Mouse (Mus musculus): ENCODE measurements around the gene Grik1. TPM values are rescaled to one million over a fixed set of nuclear protein-coding genes. Genes with fewer than 3 reads are reported as not detected.

Grik1 gene
- polyA plus RNA-seq, 1 experiment from 2014 or later = 3.2 TPM

Other genes with a start within 250 kb of the Grik1 start
- gene Cldn17, start 216.7 kb upstream of the Grik1 start, polyA plus RNA-seq (2015; fragmentation: Nextera tagmentation; extraction: Ambion mirVana) = not detected in 2 replicates